Mouse (Mus musculus): ENCODE results near the gene F2r.

F2r gene

DNA sequence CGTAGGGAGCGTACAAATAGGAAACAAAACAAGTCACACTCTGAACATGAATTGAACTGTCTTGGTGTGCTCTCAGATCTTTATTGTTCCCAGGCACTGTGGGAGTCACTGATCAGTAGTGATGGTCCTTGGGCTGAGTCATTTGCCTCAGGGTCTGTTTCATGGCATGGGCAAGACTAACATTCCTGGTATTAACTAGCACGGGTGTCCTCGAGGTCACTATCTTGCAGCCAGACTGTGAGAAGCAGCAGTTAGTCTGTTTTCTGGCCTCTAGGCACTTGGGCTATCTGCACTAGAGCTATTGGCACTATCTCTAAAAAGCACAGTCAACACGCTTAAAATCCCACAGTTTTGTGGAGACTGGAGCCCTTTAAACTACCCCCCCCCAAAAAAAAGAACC, 22.4 kb downstream of the F2r start:
- DNase-seq (ENCODE audit: low spot score): no peak

- no peak for DNase-seq (ENCODE audit: low spot score)
Measured at GRCm38 (mm10) chr13:95595411-95595810, 22.9 kb downstream of the F2r start.

DNA sequence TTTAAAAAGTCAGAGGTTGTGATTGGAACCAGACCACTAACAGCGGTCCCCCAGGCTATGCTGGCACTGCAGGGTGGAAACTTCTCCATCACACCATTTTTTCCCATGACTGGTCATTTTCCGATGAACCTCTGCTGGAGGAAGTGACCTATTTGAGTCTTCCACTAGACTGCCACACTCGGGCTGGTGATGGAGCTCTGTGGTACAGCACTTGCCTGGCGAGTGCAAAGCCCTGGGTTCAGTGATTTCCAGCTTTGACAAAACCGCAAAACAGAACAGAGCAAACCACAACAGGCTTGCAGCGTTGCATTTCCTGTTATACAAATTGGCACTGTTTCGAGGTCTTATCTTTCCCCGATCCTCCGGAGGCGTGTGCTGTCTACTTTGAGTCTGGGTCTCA, 25.4 kb downstream of the F2r start:
- no peak for DNase-seq (ENCODE audit: low spot score)

- DNase-seq (ENCODE audit: low spot score): no peak
Measured at GRCm38 (mm10) chr13:95591606-95592005, 26.7 kb downstream of the F2r start.

- DNase-seq (ENCODE audit: low spot score): no peak
Measured at GRCm38 (mm10) chr13:95587628-95588027, 30.7 kb downstream of the F2r start.

DNA sequence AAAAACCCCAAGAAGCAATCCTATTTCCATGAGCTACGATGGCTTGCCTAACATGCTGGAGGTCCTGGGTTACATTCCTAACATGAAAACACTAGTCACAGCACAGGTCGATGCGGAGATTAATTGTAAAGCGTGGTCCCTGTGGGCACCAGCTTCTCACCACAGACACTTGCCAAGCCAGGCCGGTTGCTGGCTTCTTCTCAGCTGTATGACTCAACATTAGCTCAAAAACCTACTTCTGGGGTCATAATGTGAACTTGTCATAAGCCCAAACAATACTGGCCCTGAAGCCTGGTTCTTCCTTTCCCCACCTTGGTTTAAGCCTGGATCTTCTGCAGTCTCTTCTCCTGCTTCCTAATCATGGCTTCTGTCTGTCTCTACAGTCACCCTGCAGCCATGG, 33.4 kb downstream of the F2r start:
- no peak for DNase-seq (ENCODE audit: low spot score)

DNA sequence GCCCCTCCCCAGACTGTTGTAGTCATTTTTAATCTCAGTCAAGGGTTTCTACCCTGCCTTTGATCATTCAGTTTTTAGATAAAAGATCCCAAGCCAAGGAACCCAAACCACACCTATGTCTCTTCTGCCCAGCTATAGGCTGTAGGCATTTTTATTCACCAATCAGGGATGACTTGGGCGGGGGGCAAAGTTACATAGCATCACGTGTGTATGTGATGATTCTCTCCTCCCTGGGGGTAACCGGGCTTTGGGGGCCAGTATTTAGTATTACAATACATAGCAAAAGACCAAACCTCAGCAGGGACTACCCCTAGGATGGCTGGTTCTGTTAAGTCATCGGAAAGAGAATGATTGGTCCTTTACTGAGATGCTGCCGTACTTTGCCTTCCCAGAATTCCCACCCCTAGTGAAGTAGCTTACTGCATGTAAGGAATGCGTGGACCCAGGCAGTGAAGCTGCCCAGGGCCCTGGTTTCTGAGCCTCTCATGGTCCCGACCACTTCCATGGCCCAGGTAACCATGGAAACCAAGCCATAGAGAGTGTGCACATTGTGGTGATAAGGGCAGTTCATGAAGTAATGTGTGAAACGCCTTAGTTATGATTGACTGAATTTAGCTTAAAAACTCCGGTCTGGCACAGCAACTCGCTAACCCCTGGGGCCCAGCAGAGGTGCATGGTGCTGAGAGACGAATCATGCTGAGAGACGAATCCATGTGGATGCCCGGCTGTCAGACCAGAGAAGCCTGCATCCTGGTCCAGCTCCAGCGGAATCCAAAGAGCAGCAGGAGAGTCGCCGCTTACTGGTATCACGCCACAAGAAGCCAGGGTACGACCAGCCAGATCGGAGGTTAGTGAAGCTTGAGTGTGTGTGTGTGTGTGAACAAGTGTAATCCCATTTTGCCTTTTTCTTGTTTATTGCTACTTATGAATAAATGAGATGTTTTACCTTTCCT, 34.8 kb downstream of the F2r start:
- DNase-seq (ENCODE audit: low spot score): peak; percentile 41

- DNase-seq (ENCODE audit: low spot score): no peak
Measured at GRCm38 (mm10) chr13:95581850-95582249, 36.4 kb downstream of the F2r start.

DNA sequence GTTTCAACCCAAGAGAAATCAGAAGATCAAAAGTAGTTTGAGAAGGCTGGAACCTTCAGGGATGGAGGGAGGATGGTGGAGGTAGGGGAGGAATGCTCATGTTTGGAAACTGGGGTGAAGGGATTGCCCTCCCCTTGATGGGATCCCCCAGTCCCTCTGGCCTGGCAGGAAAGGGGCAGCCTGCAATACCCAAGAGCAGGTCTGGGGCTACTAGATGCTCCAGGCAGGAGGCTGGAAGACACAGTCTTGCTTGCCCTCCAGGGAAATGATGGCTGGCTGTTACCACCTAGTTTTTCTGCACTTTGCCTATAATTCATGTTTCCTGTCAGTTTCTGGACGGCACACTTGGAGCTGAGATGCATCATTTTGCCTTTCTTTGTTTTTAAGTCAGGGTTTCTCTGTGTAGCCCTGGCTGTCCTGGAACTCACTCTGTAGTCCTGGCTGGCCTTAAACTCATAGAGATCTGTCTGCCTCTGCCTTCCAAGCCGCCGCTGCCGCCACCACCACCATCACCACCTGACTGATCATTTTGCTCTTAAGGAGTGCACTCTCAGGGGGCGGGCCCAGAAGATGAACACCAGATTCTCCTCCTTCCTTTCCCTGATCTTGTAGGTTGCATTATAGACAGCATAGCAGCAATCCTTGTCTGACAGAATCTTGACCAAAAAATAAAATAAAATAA, 40.1 kb downstream of the F2r start:
- DNase-seq (ENCODE audit: low spot score): no peak

GRCm38 (mm10) chr13:95570877-95571276, 47.4 kb downstream of the F2r start:
- no peak for DNase-seq (ENCODE audit: low spot score)

DNA sequence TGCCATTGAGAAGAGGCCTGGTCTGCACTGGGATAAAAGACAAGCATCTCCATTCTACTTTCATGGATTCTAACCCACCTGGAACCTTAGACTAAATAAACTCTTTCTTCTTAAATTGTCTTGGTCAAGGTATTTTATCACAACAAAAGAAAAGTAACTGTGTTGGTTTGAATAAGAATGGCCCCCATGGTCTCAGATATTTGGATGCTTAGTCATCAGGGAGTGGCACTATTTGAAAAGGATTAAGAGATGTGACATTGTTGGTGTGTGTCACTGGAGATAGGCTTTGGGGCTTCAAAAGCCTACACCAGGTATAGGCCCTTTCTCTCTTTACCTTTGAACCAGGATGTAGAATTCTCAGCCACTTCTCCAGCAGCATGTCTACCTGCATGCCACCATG, 49.0 kb downstream of the F2r start:
- no peak for DNase-seq (ENCODE audit: low spot score)

GRCm38 (mm10) chr13:95568336-95568735, 50.0 kb downstream of the F2r start:
- DNase-seq (ENCODE audit: low spot score): no peak

GRCm38 (mm10) chr13:95566841-95567551, 51.3 kb downstream of the F2r start:
- DNase-seq (ENCODE audit: low spot score): no peak

- peak; percentile 66 for DNase-seq (ENCODE audit: low spot score)
Measured at GRCm38 (mm10) chr13:95563693-95564092, 54.6 kb downstream of the F2r start.

- DNase-seq (ENCODE audit: low spot score): no peak
Measured at GRCm38 (mm10) chr13:95563066-95563610, 55.1 kb downstream of the F2r start.

DNA sequence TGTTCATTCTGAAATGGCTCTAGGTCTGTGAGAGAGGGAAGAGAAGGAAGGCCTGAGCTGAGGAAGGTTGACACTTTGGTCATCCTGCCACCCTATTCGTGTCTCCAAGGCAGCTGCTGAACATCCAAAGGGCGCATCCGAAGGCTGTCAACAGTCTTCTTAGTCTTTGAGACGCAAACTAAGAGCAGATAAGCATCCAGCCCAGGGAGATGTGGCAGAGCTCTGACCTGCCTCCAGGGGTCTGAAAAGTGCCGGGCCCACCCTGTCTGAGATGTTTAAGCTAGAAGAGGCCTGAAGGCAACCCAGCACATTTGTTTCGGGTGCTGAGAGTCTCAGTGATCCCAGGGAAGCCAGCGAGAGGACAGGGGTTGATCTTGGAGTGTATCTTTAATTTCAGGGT, 61.0 kb downstream of the F2r start:
- DNase-seq (ENCODE audit: low spot score): no peak

DNA sequence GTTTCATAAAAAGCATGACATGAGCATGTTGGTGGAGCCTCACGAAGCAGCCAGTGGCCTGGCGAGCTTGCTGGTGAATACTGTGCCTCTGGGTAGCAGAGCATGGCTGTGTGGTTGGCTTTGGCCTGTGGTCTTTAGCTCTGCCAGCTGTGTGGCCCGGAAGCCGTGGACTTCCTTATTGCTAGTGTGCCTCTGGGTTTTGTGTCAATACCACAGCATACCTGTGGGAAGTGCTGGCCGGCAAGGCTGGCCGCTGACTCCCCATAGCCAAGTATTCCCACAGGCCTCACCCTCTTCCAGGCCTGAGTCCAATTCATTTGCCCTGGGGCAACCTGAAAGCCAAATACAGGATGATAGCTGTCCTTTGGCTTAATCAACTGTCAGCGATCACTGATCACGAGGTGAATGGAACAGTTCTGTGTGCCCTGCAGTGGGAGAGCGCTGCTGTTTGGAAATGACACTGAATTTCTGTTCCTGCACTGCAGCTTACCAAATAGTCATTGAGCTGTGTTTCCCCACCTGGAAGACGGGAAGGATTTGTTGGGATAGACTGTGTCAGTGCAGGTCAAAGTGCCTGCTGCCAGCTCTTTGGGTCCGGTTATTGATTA, 64.3 kb downstream of the F2r start:
- no peak for DNase-seq (ENCODE audit: low spot score)
